Mouse (Mus musculus) left cerebral cortex, adult 8-10 months (tissue): ENCODE data around the gene Cd300lf. TPM values are rescaled to one million over a fixed set of nuclear protein-coding genes. Genes with fewer than 3 reads are reported as not detected.

ENCODE experiments used
- DNase-seq, 2 experiments: peaks; one replicate each; pipeline ENCODE4 v3.0.0; 2022; ENCODE audit warnings: low spot score in 2 of 2
- total RNA-seq, 4 experiments: library from RNA; stranded (reverse); gene quantifications; 2 replicates each; pipeline ENCODE4 v1.2.4; 2022

The Cd300lf gene
- total RNA-seq, 4 experiments from 2014 or later, result 0.30 to 2.6 (median 0.83) TPM

DNA sequence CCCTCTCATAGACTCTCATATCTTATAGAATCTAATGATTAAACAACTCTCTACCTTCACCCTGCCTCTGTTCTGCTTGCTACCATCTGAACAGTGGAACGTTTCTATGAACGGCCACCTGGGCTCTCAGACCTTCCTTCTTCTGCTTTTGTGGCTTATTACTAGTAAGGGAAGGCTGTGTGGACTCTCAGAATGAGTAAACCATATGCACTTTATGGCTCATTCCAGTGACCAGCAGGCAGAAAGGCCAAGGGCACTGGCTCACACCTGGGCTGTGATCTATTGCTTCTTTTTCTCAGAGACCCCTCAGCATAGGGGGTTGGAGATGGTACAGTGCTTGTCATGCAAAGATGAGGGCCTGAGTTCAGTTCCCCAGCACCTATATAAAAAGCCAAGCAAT, 27.2 kb downstream of the Cd300lf start:
- DNase-seq, result no peak

DNA sequence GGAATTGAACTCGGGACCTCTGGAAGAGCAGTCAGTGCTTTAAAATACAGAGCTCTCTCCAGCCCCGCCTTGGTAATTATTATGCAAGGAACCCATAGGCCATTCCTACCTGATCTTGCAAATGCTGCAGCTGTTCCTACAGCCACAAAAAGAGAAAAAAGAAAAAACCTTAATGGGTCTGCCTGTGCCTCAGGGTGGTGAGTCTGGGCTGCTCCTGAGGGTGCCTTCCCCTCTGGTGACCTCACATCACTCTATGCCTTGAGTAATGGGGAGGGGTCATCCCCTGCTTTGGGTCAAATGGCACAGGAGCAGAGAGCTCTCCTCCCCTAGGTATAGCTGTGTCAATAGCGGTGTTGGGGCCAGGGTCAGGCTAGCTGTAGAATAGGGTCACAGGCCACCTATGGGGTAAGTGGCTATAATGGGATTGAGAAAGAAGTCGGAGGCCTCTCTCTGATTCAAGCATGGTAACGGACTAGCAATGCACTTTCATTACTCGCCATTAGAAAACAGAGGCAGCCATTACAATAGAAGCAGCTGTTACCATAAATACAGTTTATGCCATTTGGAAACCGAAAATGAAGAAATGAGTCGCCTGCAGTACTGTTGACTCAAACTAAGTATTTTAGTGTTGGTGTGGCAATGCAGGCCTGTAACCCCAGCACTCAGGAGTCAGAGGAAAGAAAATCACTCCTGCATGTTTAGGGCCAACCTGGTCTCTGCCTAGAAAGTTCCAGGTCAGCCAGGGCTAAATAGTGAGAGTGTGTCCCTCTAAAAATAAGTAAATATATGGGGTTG, 28.8 kb downstream of the Cd300lf start:
- no peak for DNase-seq

DNA sequence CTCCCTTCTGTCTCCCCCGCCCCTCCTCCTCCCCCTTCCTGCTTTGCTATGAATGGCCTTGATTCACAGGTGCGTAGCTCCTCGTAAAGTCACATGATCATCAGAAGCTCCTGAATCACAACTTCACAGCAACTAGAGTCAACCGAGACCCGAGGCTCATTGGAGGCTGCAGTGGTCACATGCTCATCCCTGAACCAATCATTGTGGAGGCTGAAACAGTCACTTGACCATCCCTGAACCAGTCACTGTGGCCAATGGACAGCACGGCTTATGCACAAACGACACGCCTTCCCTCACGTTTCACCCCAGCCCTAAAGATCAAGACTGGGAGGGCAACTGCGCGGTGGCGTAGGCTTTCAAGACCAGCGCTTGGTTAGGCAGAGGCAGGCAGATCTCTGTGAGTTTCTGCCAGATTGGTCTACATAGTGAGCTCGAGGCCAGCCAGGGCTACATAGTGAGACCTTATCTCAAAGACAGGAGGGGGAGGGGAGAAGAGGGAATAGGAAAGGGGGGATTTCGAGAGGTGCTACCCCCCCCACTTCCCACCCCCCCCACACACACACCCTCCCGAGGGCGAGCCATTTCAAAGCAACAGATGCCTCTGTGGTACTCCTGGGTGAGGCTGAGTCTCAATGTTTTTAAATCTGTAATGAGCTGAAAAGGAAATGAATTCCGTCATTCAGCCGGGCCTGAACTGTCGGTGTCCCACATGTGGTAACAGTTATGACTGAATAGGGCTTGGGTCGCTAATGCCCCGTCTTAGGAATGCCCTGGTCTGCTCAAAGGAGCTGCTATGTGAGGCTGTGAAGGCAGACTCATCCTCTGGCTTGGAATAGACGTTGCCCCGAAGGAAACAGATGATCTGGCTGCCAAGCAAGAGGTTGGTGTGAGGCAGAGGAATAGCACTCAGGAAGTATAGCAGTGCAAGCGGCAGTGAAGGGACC, 30.1 kb downstream of the Cd300lf start:
- no peak for DNase-seq

DNA sequence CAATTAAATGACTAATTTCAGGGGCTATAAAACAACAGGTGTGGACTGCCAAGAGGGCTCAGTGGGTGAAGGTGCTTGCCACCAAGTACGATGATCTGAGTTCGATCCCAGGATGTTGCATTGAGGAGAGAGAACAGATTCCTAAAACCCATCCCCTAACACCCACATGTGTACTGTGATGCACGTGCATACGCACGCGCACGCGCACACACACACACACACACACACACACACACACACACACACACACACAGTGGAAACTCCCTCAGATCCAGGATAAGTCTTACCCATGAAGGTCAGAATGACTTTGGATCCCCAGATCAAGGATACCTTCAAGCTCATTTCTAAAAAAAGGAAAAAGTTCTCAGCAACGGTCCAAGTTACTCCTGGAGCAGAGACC, 31.7 kb downstream of the Cd300lf start:
- no peak for DNase-seq

DNA sequence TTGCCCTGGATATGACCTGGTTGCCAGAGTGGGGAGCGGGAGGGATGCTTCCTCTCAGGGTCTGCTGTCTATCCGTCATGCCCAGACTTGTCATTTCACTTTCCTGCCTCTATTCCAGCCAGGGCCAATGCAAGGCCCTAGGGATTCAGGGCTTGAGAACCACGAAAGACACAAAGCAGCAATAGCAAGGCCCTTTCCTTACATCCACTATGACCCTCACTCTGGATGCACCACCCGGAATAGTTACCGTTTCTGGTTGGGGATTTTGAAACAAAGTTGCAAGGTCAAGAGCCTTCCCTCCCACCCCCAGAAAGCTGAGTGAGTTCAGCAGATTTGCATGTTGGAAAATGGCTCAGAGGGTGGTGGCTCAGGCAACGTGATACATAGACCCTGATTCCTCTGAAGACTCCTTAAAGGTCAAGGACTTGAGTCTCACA, 32.2 kb downstream of the Cd300lf start:
- no peak for DNase-seq

DNA sequence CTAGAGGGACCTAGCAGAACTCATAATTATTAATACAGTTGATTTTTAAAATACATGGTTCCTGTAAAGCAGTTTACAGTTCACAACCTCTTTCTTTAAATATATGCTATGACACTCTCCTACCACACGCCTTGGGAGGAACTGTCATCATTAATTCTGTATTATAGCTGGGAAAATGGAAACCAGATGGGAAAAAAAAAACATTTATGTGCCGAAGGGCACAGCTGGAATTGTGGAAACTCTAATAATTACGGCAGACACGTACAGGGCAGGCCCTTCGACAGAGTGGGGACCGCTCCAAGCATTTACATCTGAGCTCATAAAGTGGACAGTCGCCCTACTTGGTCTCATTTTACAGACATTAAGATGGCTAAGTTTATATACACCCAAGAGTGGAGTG, 33.1 kb downstream of the Cd300lf start:
- DNase-seq, result no peak

DNA sequence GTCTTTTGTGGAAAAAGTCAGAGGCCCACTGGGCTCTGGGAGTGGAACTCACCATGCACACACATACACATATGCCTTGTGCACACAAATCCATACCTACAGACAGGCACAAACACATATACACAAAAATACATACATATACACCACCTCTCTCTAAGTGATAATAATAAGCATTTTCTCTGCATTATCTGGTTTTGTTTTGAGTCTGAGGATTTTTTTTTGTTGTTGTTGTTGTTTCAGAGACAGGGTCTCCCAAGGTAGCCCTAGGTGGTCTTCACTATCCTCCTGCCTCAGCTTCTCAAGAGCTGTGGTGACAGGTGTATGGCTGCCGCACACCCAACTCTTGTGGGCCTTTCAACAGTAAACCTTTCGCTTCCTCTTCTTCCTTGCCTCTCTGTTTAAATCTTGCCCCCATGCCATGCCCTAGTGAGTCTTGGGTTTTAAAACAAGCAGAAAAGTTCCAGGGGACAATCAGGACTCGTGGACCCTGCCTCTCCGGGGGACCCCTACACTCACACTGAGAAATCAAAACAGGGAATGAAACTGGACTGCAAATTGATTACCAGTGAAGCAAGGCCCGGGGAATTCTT, 33.7 kb downstream of the Cd300lf start:
- no peak for DNase-seq

DNA sequence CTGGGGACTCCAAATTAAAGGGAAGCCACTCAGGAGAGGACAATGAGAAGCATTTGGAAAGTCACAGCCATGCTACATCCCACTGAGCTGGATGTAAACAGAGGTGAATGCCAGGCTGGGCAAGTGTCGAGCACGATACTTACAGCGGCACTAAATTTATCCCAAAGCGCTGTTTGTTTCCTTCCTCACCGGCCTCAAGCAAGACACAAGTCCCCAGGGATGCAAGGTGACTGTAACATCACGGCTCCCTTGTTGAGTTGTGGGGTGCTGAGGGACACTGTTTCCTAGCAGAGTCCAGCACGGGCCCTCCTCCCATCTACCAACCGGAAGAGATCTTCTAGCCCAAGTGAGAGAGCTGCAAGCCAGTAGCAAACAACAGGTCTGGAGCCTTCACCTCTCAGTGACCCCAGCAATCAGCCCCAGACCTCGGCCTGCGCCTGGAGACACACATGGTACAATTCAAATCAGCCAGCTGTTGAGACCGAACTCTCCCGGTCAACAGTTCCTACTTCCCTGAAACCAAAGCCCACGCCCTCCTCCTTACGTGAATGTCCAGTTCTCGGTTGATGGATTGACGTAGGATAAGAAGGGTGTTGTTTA, 34.5 kb downstream of the Cd300lf start:
- no peak for DNase-seq

DNA sequence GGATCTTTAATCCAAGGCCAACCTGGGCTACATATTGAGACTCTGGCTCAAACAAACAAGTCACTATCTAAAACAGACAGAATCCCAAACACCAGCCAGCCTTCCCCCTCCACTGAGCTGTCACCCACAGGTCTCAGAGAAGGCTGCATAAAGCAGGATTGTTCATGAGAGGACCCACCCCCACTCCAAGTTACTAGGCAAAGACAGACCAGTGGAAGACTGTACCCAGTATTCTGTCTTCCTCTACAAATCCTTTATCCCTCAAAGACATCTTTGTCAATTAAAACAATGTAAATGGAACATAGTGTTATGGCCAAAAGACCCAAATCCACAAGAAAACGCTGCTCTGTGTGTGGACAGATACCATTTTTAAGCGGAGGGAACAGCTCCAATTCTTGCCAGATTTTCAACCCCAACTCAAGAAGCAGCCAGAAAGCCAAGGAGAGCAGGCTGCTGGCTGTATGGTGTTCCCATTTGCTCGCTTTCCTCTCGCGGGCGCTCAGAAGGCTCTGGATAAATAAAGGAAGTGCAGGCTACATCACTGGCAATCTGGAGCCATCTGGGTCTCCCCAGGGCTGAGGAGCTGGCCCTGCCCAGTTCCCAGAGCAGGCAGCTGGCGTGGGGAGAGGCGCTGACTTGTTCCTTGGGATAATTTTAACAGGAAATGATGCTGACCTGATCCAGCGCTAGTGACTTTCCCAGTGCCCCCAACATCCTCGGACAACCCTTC, 35.4 kb downstream of the Cd300lf start:
- DNase-seq, result no peak

DNA sequence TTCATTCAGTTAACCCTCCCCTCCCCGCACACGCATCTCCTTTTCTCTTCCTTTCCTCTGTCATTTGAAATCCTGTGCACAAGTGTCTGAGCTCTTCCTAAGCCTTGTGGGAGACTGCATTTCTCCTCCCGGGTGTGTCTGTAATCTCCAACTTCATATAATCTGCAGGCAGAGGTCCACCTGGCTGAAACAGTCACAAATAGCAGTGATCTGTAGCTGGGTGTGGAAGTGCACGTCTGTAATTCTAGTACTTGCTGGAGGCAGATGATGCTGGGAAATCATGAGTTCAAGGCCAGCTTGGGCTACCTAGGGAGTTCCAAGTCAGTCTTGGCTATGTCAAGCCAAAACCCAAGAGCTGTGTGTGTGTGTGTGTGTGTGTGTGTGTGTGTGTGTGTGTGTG, 41.7 kb downstream of the Cd300lf start:
- no peak for DNase-seq

DNA sequence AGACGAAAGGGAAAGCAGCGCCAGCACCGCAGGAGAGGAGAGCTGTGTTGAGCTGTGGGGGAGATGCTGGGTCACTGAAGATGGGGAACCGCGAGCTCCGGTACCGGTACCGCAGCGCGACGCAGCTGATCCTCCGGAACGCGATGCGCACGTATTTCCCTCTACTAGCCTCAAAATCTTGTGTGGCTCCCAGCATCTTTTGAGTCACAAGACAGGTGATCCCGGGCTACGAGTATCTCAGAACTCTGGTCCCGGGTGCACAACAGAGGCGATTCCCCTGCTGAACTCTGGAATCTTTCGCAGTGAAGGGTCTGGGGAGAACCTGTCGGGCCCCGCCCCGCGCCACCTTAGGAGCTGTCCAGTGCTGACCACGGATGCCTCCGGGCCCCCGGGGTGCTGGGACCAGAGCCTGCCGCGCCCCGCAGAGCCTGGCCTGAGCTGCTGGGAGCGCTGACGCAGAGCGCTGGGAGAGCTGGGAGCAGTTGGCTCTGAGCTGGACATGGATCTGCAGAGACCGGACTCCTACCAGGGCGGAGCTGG, 42.4 kb downstream of the Cd300lf start, which contains the start of gene Rab37:
TSS of gene Rab37 (plus strand) at position 70 of the 540 bp plus-strand sequence.
- no peak for DNase-seq

DNA sequence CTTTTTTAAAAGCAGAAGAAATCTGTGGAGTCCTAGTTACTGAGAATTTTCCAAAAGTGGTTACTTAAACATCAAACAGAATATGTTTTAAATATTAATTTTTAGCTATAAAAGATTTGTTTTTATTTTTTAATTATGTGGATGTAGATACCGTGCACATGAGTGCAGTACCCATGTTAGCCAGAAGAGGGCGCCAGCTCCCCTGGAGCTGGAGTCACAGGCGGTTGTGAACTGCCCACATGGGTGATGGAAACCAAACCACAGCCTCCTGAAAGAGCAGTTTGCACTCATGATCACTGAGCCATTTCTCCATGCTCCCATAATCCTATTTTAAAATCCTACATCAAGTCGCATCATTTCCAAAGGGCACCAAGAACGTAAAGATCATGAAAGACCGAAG, 43.9 kb downstream of the Cd300lf start:
- DNase-seq, result no peak

DNA sequence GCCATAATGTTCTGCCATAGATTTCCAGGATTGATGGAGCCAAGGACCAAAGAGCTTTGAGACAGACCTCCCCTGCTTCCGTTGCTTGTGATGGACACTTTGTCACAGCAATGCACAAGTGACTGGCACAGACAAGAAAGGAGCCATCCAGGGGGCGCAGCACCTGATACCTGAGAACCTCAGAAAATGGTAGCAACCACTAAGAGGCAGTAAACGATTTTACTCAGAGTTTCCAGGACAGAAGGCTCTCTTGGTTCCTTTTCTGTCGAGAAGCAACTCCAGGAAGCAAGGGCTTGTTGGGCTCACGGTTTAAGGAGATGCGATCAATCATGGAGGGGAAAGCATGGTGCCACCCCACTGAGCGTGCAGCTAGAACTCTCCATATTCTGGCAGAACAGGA, 47.6 kb downstream of the Cd300lf start:
- DNase-seq, result no peak

DNA sequence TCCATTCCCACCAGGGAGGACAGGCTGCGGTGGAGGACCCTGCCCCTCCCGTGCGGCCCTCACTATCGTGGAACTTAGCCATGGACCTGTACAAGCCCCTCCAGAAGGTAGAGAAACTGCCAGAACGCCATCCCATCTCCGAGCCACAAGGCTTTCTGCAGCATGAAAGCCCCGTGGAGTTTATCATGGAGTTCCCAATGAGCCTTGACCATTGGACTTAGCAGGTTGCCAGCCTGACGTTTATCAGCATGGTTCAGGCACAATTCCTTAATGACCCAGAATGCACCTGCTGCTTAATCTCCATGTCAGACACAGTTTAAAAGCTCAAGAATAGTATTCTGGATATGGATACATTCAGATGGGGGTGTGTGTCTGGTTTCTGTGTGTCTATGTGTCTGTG, 48.7 kb downstream of the Cd300lf start:
- DNase-seq, result no peak

DNA sequence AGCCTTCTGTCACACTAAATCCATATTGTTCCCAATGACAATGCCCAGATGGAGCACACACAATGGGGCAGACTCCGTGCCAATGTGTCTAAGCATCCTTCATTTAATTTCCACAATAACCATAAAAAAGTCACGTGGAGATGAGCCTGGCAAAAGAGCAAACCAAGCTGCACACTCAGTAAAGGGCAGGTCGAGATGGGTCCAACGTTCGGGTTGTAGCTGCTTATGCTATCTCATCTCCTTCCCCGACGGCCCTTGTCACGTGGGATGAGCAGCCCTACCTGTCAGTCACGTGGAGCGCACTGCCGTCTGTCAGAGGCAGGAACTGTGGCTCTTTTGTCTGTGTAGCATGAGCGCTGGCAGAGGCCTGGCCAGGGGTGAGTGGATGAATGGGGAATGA, 49.2 kb downstream of the Cd300lf start:
- DNase-seq, result no peak

DNA sequence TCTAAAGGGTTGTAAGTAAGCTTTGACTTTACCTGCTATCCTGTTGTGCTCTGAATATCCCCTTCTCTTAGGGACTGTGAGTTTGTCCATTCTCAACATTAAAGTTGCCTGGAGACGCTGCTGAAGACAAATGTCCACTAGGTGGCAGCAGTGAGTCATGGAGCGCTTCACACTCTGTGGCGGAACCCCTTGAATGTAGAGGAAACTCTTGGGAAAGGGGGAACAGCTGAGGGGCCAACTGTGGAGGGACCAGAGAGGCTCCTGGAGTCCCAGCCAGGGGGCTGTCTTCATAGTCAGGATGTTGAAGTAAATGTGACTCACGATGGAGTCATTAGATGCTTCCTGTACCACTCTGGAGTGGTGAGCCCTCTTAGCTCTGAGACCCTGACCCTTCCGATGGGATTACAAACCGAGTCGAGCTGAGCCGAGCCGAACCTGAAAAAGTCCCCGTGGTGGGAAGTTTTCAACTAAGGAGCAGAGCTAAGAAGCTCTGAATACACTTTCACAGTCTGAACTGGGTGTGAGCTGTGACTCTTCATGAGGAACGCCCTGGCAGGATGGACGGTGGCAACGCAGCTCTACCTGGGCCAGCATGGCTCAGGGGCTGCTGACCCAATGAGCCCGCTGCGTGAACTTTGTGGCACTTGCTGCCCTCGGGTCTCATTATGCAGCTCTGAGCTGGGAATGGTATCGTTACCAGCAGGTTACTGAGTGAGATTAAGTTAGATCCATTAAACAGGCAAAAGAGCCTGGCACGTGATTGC, 50.2 kb downstream of the Cd300lf start:
- peak in 1 of 2 experiments; percentile 37 for DNase-seq

DNA sequence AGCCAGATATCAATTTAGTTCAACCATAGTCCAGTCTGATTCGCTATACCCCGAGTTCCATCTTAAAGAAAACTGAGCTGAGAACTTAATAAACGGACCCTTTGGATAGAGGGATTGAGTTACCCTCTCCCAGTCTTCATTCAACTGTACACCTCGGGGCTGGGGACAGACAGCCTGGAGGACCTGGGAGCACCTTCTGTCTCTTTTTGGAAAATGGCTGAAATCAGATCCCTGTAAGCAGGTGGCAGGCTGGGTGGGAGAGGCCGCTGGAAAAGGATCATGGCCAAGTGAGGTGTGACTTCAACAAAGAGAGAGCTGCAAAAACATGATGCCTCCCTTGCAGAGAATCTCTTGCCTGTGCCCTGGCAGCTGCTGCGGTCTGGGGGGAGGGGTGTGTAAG, 51.6 kb downstream of the Cd300lf start:
- DNase-seq, result no peak

DNA sequence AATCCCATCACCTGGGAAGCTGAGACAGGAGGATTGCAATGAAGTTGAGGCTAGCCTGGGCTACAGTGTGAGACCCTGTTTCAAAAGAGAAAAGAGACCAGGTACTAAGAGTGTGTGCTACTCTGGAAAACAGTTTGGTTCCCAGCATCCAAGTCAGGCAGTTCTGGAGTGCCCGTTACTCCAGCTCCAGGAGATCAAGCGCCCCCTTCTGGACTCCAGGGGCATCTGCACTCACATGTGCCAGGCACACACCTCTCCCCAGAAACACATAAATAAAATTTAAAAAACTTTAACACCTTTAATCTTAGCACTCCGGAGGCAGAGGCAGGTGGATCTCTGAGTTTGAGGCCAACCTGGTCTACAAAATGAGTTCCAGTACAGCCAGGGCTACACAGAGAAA, 52.4 kb downstream of the Cd300lf start:
- no peak for DNase-seq

DNA sequence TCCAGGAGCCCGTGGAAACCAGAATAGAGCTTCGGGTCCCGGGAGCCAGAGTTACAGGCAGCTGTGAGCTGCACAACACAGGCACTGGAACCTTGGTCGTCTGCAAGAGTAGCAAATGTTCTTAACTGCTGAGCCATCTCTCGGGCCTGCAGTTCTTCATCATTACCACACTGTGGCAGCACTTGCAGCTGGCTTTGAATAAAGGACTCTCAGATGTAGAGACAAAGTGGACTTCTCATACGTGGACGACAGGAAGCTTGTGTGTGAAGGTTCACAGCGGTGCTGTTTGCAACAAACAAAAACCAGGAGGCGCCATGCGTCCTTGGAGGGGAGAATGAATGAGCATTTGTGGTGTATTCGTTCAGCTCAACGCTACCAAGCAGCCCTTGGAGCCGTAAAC, 52.9 kb downstream of the Cd300lf start:
- DNase-seq, result peak; percentile 13 to 18

DNA sequence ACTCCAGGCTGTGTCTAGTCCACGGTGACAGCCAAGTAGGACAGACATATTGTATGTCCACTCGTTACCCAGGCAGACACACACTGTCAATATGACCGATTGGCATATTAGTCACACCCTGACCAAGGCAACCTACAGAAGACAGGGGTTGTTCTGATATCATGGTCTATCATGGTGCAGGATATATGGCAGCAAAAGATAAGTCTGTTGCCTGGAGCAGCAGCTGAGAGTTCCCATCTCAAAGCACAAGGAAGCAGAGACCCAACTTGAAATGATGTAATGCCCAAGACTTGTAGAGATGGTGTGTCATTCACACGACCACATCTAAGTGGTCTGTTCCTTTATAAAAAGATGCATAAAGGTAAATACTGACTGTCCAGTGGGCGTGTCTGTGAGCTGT, 55.1 kb downstream of the Cd300lf start:
- DNase-seq, result no peak
